Mouse (Mus musculus) CH12.LX (cell line): ENCODE measurements around the gene Csmd2. TPM values are rescaled to one million over a fixed set of nuclear protein-coding genes. Genes with fewer than 3 reads are reported as not detected.

Source experiments
- DNase-seq: peaks from one replicate; pipeline ENCODE4 v3.0.0-alpha.2; 2013; ENCODE audit errors: extremely low read depth
- H3K27ac ChIP-seq: 2 replicates; pipeline ENCODE4 v1.5.1; 2012; ENCODE audit warnings: low read depth, mild to moderate bottlenecking, control low read depth, moderate library complexity; ENCODE audit not compliant: insufficient read depth
- H3K27me3 ChIP-seq: replicated peaks from 2 replicates; pipeline ENCODE3; 2012; ENCODE audit warnings: inconsistent platforms
- H3K36me3 ChIP-seq, 2 experiments: replicated peaks in 1 of 2; 2 replicates each; pipeline versions ENCODE3 to v1.6.1; 2012; ENCODE audit warnings: inconsistent platforms in 1 of 2, low read length in 1 of 2, mild to moderate bottlenecking in 1 of 2, mixed read lengths in 1 of 2, moderate library complexity in 1 of 2; ENCODE audit not compliant: control insufficient read depth in 1 of 2, insufficient read depth in 1 of 2
- H3K4me1 ChIP-seq, 2 experiments: 2 replicates each; pipeline ENCODE4 v1.6.1; 2012; ENCODE audit warnings: inconsistent platforms in 1 of 2, moderate library complexity in 1 of 2; ENCODE audit not compliant: insufficient read depth in 2 of 2, control insufficient read depth in 1 of 2
- H3K4me2 ChIP-seq: 2 replicates; pipeline ENCODE4 v1.6.1; 2012; ENCODE audit warnings: low read depth, mild to moderate bottlenecking, control low read depth; ENCODE audit not compliant: poor library complexity, insufficient read depth, severe bottlenecking
- H3K4me3 ChIP-seq, 3 experiments: fragments of 150-350 bp in 1 of 3; sonication (generic) in 1 of 3; replicated peaks in 1 of 3; 2 replicates each; pipeline versions ENCODE3 to v1.5.1; 2011 to 2012; ENCODE audit warnings: low read depth in 2 of 3, low read length in 2 of 3, mild to moderate bottlenecking in 2 of 3, moderate library complexity in 2 of 3, control low read depth in 1 of 3, improper control_type of control experiment in 1 of 3, inconsistent platforms in 1 of 3, mixed read lengths in 1 of 3; ENCODE audit not compliant: poor library complexity in 1 of 3
- H3K79me2 ChIP-seq: replicated peaks from 2 replicates; pipeline ENCODE4 v1.6.1; 2012; ENCODE audit warnings: mild to moderate bottlenecking, moderate library complexity; ENCODE audit not compliant: control insufficient read depth, poor library complexity, insufficient read depth, severe bottlenecking; ENCODE audit errors: extremely low read depth
- H3K9ac ChIP-seq: 2 replicates; pipeline ENCODE4 v1.6.1; 2012; ENCODE audit warnings: low read depth, mild to moderate bottlenecking, control low read depth, moderate library complexity; ENCODE audit not compliant: insufficient read depth
- H3K9me3 ChIP-seq: replicated peaks from 2 replicates; pipeline ENCODE3; 2012; ENCODE audit warnings: low read length, inconsistent platforms, mixed read lengths
- CHD1 ChIP-seq: IDR thresholded peaks from 2 replicates; pipeline ENCODE4 v1.6.1; 2012; ENCODE audit warnings: low read depth, low read length, improper control_type of control experiment, inconsistent platforms
- CHD2 ChIP-seq: IDR thresholded peaks from 2 replicates; pipeline ENCODE4 v1.6.1; 2011; ENCODE audit warnings: low read length, improper control_type of control experiment
- ETS1 ChIP-seq: conservative IDR thresholded peaks from 2 replicates; pipeline ENCODE4 v1.6.1; 2012; ENCODE audit warnings: low read depth, mild to moderate bottlenecking, inconsistent platforms, low read length, improper control_type of control experiment, moderate library complexity
- GABPA ChIP-seq: IDR thresholded peaks from 2 replicates; pipeline ENCODE4 v1.6.1; 2012; ENCODE audit warnings: low read depth, low read length, improper control_type of control experiment, inconsistent platforms; ENCODE audit not compliant: insufficient replicate concordance
- IRF4 ChIP-seq: IDR thresholded peaks from 2 replicates; pipeline ENCODE4 v1.6.1; 2014; ENCODE audit warnings: low read depth, mild to moderate bottlenecking, inconsistent platforms, low read length, improper control_type of control experiment
- JUN ChIP-seq: IDR thresholded peaks from 2 replicates; pipeline ENCODE4 v1.6.1; 2011; ENCODE audit warnings: low read depth, mild to moderate bottlenecking, low read length, improper control_type of control experiment, moderate library complexity; ENCODE audit not compliant: insufficient read depth
- MAZ ChIP-seq: IDR thresholded peaks from 2 replicates; pipeline ENCODE4 v1.6.1; 2012; ENCODE audit warnings: low read depth, mild to moderate bottlenecking, inconsistent platforms, low read length, improper control_type of control experiment, moderate library complexity
- MEF2A ChIP-seq: IDR thresholded peaks from 2 replicates; pipeline ENCODE4 v1.6.1; 2014; ENCODE audit warnings: low read depth, mild to moderate bottlenecking, inconsistent platforms, low read length, improper control_type of control experiment, borderline replicate concordance
- MXI1 ChIP-seq: IDR thresholded peaks from 2 replicates; pipeline ENCODE4 v1.6.1; 2011; ENCODE audit warnings: mild to moderate bottlenecking, low read depth, low read length, improper control_type of control experiment
- MYC ChIP-seq: IDR thresholded peaks from 2 replicates; pipeline ENCODE4 v1.6.1; 2011; ENCODE audit warnings: low read depth, mild to moderate bottlenecking, improper control_type of control experiment, low read length
- NELFE ChIP-seq: IDR thresholded peaks from 2 replicates; pipeline ENCODE4 v1.6.1; 2011; ENCODE audit warnings: low read depth, low read length, improper control_type of control experiment
- POLR2A ChIP-seq: IDR thresholded peaks from 2 replicates; pipeline ENCODE4 v1.6.1; 2011; ENCODE audit warnings: low read depth, mild to moderate bottlenecking, improper control_type of control experiment, low read length
- SIN3A ChIP-seq: IDR thresholded peaks from 2 replicates; pipeline ENCODE4 v1.6.1; 2012; ENCODE audit warnings: low read length, improper control_type of control experiment, inconsistent platforms
- SMC3 ChIP-seq: IDR thresholded peaks from 2 replicates; pipeline ENCODE4 v1.6.1; 2011; ENCODE audit warnings: low read depth, low read length, improper control_type of control experiment
- TBP ChIP-seq: conservative IDR thresholded peaks from 2 replicates; pipeline ENCODE4 v1.6.1; 2011; ENCODE audit warnings: low read depth, low read length, improper control_type of control experiment
- USF2 ChIP-seq: conservative IDR thresholded peaks from 2 replicates; pipeline ENCODE4 v1.6.1; 2011; ENCODE audit warnings: low read depth, low read length, improper control_type of control experiment
- dilution Hi-C: fragments of 300-500 bp; cut with MboI; formaldehyde crosslinking; loops from 2 replicates; pipeline ENCODE4 v1.14.3; 2020; ENCODE audit warnings: low sequenced_read_pairs; ENCODE audit not compliant: extremely low pct_unique_long_range_greater_than_20kb, extremely low pct_ligation_motif_present
- in situ Hi-C: fragments of 300-500 bp; cut with MboI; formaldehyde crosslinking; loops from 3 replicates; pipeline ENCODE4 v1.14.3; 2019; ENCODE audit warnings: low sequenced_read_pairs, low pct_ligation_motif_present, low pct_unique_long_range_greater_than_20kb, mixed read lengths
- polyA plus RNA-seq: library from polyadenylated mRNA; unstranded; fragments of >175 nt; gene quantifications from 2 replicates; pipeline ENCODE4 v1.2.1, GENCODE M21; 2012; ENCODE audit warnings: low read depth; ENCODE audit not compliant: insufficient read length
- total RNA-seq, 2 experiments: library from RNA; depleted of rRNA; stranded (reverse); fragments of 300-350 nt in 1 of 2; fragments of >200 nt in 1 of 2; gene quantifications; 2 replicates each; pipeline ENCODE4 v1.2.3; 2012 to 2014

Gene Csmd2
- total and polyA plus RNA-seq, 3 experiments, result 0.08 to 0.80 TPM; not detected in 1

DNA sequence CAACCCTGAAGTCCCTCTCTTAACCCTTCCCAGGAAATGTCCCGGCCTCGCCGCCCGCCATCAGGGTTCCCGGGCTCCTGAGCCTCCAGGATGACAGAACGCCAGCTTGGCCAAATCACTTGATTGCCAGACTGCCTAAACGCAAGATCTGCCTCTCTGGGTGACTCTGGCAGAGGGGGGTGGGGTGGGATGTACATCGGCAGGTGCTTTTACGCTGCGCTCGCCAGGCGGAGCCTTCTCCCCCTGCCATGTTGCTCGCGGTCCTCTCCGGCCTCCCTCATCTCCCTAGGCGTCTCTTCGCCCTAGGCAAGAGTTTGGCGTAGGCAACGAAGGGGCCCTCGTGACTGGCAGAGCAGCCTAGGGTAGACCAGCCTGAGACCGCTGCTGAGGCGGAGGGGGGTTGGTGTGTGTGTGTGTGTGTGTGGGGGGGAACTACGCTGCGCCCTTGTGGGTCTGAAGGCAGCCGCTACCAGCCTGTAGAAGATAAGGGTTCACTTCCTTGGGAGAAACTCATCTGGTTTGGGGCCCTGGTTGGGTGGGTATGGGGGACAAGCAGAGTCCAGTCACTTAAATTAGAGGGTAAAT lies 1.1 kb upstream of the Csmd2 start:
- H3K36me3 ChIP-seq, result no peaks in the 10 kb centered on the region
- H3K4me3 ChIP-seq, result no peak overlapping the region
- no peaks in the 10 kb centered on the region for H3K27me3 ChIP-seq
- H3K79me2 ChIP-seq, result no peaks in the 10 kb centered on the region
- no peak for DNase-seq
- peaks cover 88% of the 10 kb centered on the region for H3K9me3 ChIP-seq
- no peak overlapping the region for H3K4me2 ChIP-seq
- in situ Hi-C loops, result no loop called here
- no peak overlapping the region for H3K27ac ChIP-seq
- H3K9ac ChIP-seq, result no peak overlapping the region
- no peaks in the 10 kb centered on the region for H3K4me1 ChIP-seq
- no peak for TF ChIP-seq TBP
- TF ChIP-seq MXI1, result no peak
- no peak for TF ChIP-seq MAZ
- TF ChIP-seq SMC3, result no peak
- TF ChIP-seq ETS1, result no peak
- TF ChIP-seq JUN, result no peak
- TF ChIP-seq MEF2A, result no peak
- TF ChIP-seq, all 38 proteins: peak for 0
- dilution Hi-C loops, result no loop called here

DNA sequence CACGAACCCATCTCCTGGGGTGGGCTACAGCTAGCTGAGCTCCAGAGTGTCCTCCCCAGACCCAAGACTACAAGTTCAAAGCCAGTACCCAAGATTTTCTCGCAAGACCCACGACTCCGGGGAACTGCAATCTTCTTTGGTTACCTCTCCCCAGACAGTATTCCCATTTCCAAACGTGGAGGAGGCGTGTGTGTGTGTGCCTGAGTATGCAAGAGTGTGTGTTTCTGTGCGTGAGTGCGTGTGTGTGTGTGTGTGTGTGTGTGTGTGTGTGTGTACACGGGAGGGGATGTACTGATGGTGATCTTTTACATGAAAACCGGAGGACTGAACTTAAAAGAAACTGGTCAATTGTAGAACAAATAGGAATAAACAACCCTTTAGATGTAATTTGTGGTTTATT lies 387 bp upstream of the Csmd2 start:
- H3K4me3 ChIP-seq, result no peak overlapping the region
- H3K4me2 ChIP-seq, result no peak overlapping the region
- no peaks in the 10 kb centered on the region for H3K4me1 ChIP-seq
- no peak for TF ChIP-seq POLR2A
- TF ChIP-seq ETS1, result no peak
- no peaks in the 10 kb centered on the region for H3K27me3 ChIP-seq
- DNase-seq, result no peak
- dilution Hi-C loops (no loop called here), in situ Hi-C loops (no loop called here)
- H3K9ac ChIP-seq, result no peak overlapping the region
- H3K27ac ChIP-seq, result no peak overlapping the region
- H3K79me2 ChIP-seq, result no peaks in the 10 kb centered on the region
- no peaks in the 10 kb centered on the region for H3K36me3 ChIP-seq
- H3K9me3 ChIP-seq, result peaks cover 85% of the 10 kb centered on the region

- no peak overlapping the region for H3K4me3 ChIP-seq
- no peak overlapping the region for H3K4me2 ChIP-seq
- dilution Hi-C loops, result no loop called here
- no peak overlapping the region for H3K9ac ChIP-seq
- in situ Hi-C loops, result no loop called here
- DNase-seq, result no peak
- H3K27me3 ChIP-seq, result no peaks in the 10 kb centered on the region
- TF ChIP-seq CHD1 (no peak), CHD2 (no peak), NELFE (no peak), MYC (no peak), MEF2A (no peak), USF2 (no peak), SIN3A (no peak), IRF4 (no peak), GABPA (no peak)
- H3K36me3 ChIP-seq, result no peaks in the 10 kb centered on the region
- peaks cover 86% of the 10 kb centered on the region for H3K9me3 ChIP-seq
- no peaks in the 10 kb centered on the region for H3K4me1 ChIP-seq
- no peak overlapping the region for H3K27ac ChIP-seq
- H3K79me2 ChIP-seq, result no peaks in the 10 kb centered on the region
Observed at GRCm38 (mm10) chr4:127988526-127989180, 996 bp downstream of the Csmd2 start.
